8 mouse cellular contexts compared by ENCODE assay signal in the genomic region with DNA sequence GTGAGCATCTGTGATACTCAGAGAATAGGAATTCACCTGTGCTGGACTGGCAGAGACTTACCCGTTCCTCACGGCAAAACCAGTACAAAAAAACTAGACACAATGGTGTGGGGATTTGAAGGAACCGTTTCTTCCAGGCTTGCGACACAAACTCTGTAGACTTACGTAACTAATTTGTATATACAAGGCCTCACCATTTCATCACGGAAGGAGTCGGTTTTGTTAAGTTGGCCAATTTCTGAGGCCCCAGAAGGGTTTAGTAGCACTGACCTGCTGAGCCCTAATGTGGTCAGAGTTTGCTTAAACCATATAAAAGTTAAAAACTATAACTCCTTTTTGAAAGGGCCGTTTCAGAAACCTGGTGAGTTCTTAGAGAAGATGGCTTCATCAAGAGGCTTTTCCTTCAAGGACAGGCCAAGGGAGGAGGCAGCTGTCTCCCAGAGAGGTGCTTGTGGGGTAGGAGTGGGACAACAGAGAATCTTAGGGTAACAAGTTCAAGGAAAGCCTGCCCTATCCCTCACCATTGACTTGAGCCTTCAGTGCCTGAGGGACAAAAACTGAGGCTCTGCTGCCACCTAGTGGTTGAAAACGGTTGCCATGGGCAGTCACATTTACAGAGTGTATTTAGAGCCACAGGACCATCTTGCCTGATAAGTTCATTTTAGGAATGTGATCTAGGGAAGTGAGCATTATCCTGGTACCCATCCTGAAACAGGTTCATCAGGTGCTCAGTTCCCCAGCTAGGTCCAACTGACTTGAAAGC.
DNase-seq lines count a peak whose midpoint lies in the region; ATAC-seq lines count a peak whose summit lies in the region.

No protein-coding gene starts in this region.

- H3K27me3 ChIP-seq in embryonic facial prominence, embryonic 10.5 days (replicated peaks; ENCODE audit: low read depth, poor library complexity, severe bottlenecking), result no peaks in the 10 kb centered on the region
- no peaks in the 10 kb centered on the region for H3K27me3 ChIP-seq in kidney, embryonic 14.5 days (ENCODE audit: control insufficient read depth, insufficient read depth, low read length)

- no peak overlapping the region for H3K4me3 ChIP-seq in embryonic facial prominence, embryonic 10.5 days
- no peak overlapping the region for H3K4me3 ChIP-seq in kidney, embryonic 14.5 days (ENCODE audit: low read length)

- no peak overlapping the region for H3K27ac ChIP-seq in embryonic facial prominence, embryonic 10.5 days (replicated peaks)
- H3K27ac ChIP-seq in kidney, embryonic 14.5 days (ENCODE audit: low read depth, low read length), result no peak overlapping the region

- peak; percentile 83 for ATAC-seq in granulocyte monocyte progenitor cell, adult 5-6 weeks (replicated peaks; ENCODE audit: poor library complexity, severe bottlenecking)
- ATAC-seq in kidney, embryonic 14.5 days (ENCODE audit: low FRiP score, low TSS enrichment), result peak; percentile 87; the same call in 1 of the 2 replicates

- no peaks in the 10 kb centered on the region for H3K4me1 ChIP-seq in embryonic facial prominence, embryonic 10.5 days
- H3K4me1 ChIP-seq in kidney, embryonic 14.5 days (ENCODE audit: control insufficient read depth, insufficient read depth, low read length), result no peaks in the 10 kb centered on the region

- H3K9me3 ChIP-seq in embryonic facial prominence, embryonic 10.5 days, result no peaks in the 10 kb centered on the region
- no peaks in the 10 kb centered on the region for H3K9me3 ChIP-seq in kidney, embryonic 14.5 days (ENCODE audit: control insufficient read depth, low read length)

- no peak overlapping the region for H3K4me2 ChIP-seq in kidney, embryonic 14.5 days (replicated peaks; ENCODE audit: low read depth, low read length)

- no peak overlapping the region for H3K9ac ChIP-seq in kidney, embryonic 14.5 days (ENCODE audit: low read depth, low read length)

- 72% methylated on average over 9 of the region's 9 CpGs for WGBS in embryonic facial prominence, embryonic 10.5 days
- 72% methylated on average over 9 of the region's 9 CpGs for WGBS in kidney, embryonic 14.5 days

- H3K36me3 ChIP-seq in embryonic facial prominence, embryonic 10.5 days (replicated peaks), result no peaks in the 10 kb centered on the region
- no peaks in the 10 kb centered on the region for H3K36me3 ChIP-seq in kidney, embryonic 14.5 days (ENCODE audit: control insufficient read depth, insufficient read depth, low read length)

- peak; percentile 86 for DNase-seq in 416B (ENCODE audit: low read depth)
- DNase-seq in adrenal gland, postnatal 14 days, result peak; percentile 89
- DNase-seq in embryonic facial prominence, embryonic 10.5 days (ENCODE audit: low spot score), result peak; percentile 84
- peak; percentile 75 for DNase-seq in liver
- peak; percentile 50 to 74 for DNase-seq in monocyte, adult 2 months (ENCODE audit: low read depth in 1 of 2, low spot score in 2 of 2)
- peak; percentile 58 to 82 for DNase-seq in spleen, postnatal 14 days (ENCODE audit: low spot score in 2 of 2)
